Mouse (Mus musculus): Measurements from ENCODE around the gene Serpinf1.

DNA sequence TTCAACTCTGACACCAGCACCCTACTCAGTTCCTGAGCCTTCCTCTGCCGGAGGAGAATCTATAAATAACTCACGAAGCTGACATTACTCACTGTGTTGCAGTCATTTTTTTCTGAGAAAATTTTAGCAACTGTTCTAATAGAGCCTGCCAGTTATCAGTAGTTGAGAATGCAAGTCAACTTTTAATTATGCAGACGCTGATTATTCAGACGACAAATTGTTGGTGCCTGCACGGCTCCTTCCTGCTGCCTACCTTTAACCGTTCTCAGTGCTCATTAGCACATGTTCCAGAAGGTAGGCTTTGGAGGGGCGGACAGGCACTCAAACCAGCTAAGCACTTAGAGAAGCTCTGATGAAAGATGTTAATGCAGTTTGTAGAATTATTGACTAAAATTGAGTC lies 25.0 kb downstream of the Serpinf1 start:
- TF ChIP-seq CTCF (IDR thresholded peaks at IDR 0.05; ENCODE audit: extremely low read depth, insufficient read depth, low read length) (no peak), POLR2A (IDR thresholded peaks at IDR 0.05; ENCODE audit: extremely low read depth, insufficient read depth, low read length) (no peak)

Measured in cortical plate, adult 2 months (tissue).